Mouse (Mus musculus): ENCODE data around the gene Uqcrq. TPM values are rescaled to one million over a fixed set of nuclear protein-coding genes. Genes with fewer than 3 reads are reported as not detected.

The Uqcrq gene
- total and polyA plus RNA-seq, 3 experiments = 72.4 to 1,130 TPM; not detected in 1

- TF ChIP-seq SIN3A (IDR thresholded peaks at IDR 0.05; ENCODE audit: low read length) = no peak
- no peak for TF ChIP-seq CHD2 (IDR thresholded peaks at IDR 0.05; ENCODE audit: low read length)
- no peak for TF ChIP-seq ELF1 (IDR thresholded peaks at IDR 0.05; ENCODE audit: low read depth, low read length)
- TF ChIP-seq ZKSCAN1 (IDR thresholded peaks at IDR 0.05; ENCODE audit: low read depth, low read length) = no peak
- no peak for TF ChIP-seq POLR2AphosphoS5 (IDR thresholded peaks at IDR 0.05; ENCODE audit: borderline replicate concordance, low read depth, low read length)
- no peak for TF ChIP-seq NRF1 (IDR thresholded peaks at IDR 0.05; ENCODE audit: insufficient read depth, low read depth, low read length, poor library complexity, severe bottlenecking)
- no peak for TF ChIP-seq GATA1 (IDR thresholded peaks at IDR 0.05; ENCODE audit: low read depth, low read length)
- no peak for TF ChIP-seq UBTF (IDR thresholded peaks at IDR 0.05; ENCODE audit: borderline replicate concordance, insufficient read depth, low read depth, low read length)
- no peak for TF ChIP-seq CTCF (IDR thresholded peaks at IDR 0.05 in 2 of 3, conservative IDR thresholded peaks at IDR 0.05 in 1 of 3; ENCODE audit: control insufficient read depth in 1 of 3, insufficient read depth in 1 of 3, low read depth in 2 of 3, low read length in 3 of 3, poor library complexity in 1 of 3, severe bottlenecking in 1 of 3)
- no peak for TF ChIP-seq TAL1 (IDR thresholded peaks at IDR 0.05; ENCODE audit: low read length)
- no peak for TF ChIP-seq EP300 (IDR thresholded peaks at IDR 0.05; ENCODE audit: low read depth in 1 of 2, low read length in 2 of 2)
- no peak for TF ChIP-seq MXI1 (IDR thresholded peaks at IDR 0.05; ENCODE audit: low read depth, low read length)
- TF ChIP-seq USF2 (IDR thresholded peaks at IDR 0.05; ENCODE audit: borderline replicate concordance in 1 of 2, insufficient read depth in 1 of 2, low read depth in 1 of 2, low read length in 2 of 2) = no peak
- TF ChIP-seq MEF2A (IDR thresholded peaks at IDR 0.05; ENCODE audit: extremely low read depth, insufficient replicate concordance, low read depth, low read length, poor library complexity, severe bottlenecking) = no peak
- TF ChIP-seq E2F4 (IDR thresholded peaks at IDR 0.05; ENCODE audit: borderline replicate concordance, low read depth, low read length) = no peak
- no peak for TF ChIP-seq USF1 (IDR thresholded peaks at IDR 0.05; ENCODE audit: low read depth, low read length)
- TF ChIP-seq HCFC1 (IDR thresholded peaks at IDR 0.05; ENCODE audit: low read depth, low read length) = no peak
- TF ChIP-seq POLR2AphosphoS2 (IDR thresholded peaks at IDR 0.05; ENCODE audit: low read length) = no peak
- TF ChIP-seq TCF12 (IDR thresholded peaks at IDR 0.05; ENCODE audit: low read depth, low read length) = no peak
- DNase-seq (ENCODE audit: low read depth, low spot score) = no peak
- Histone ChIP-seq H3K4me1 (ENCODE audit: control insufficient read depth in 1 of 2, insufficient read depth in 2 of 2, low read length in 2 of 2) (peaks cover 0 to 2% of the 10 kb centered on the region in 2 experiments; a peak in 3 of 4 replicates), H3K4me3 (ENCODE audit: control insufficient read depth in 1 of 2, insufficient read depth in 1 of 2, low read depth in 2 of 2, low read length in 2 of 2) (no peak overlapping the region), H3K27ac (ENCODE audit: control insufficient read depth, low read depth, low read length) (no peak overlapping the region), H3K9ac (ENCODE audit: control insufficient read depth, low read depth, low read length, poor library complexity, severe bottlenecking) (no peak overlapping the region), H3K9me3 (replicated peaks; ENCODE audit: insufficient read depth, low read length) (no peaks in the 10 kb centered on the region), H3K79me2 (ENCODE audit: control insufficient read depth, insufficient read depth, low read length, poor library complexity) (no peaks in the 10 kb centered on the region), H3K36me3 (ENCODE audit: control insufficient read depth in 1 of 2, insufficient read depth in 2 of 2, low read length in 2 of 2) (peaks cover 4 to 32% of the 10 kb centered on the region in 2 experiments), H3K27me3 (ENCODE audit: control insufficient read depth in 1 of 2, insufficient read depth in 2 of 2, low read length in 2 of 2) (no peaks in the 10 kb centered on the region)
These were observed 46.7 kb downstream of the Uqcrq start for GRCm38 (mm10) chr11:53383758-53384428.

All from MEL (cell line).